Mouse (Mus musculus) heart, embryonic 15.5 days (tissue): Measurements from ENCODE around the gene Wasl. TPM values are rescaled to one million over a fixed set of nuclear protein-coding genes. Genes with fewer than 3 reads are reported as not detected.
A peak's percentile ranks its signal among the peaks of the same experiment; 100 is the strongest.

ENCODE experiments used
- ATAC-seq: fragments of 200-750 bp; cut with Nextera tagmentation; replicated peaks from 2 replicates; pipeline ENCODE4 v1.8.0; 2017; ENCODE audit warnings: low read depth, moderate TSS enrichment; ENCODE audit not compliant: insufficient number of reproducible peaks, insufficient read depth, low FRiP score
- H3K27ac ChIP-seq: fragments of 300-500 bp; sonication (generic); 2 replicates; pipeline ENCODE4 v1.5.1; 2015; ENCODE audit warnings: mild to moderate bottlenecking, inconsistent platforms
- H3K27me3 ChIP-seq: fragments of 300-500 bp; sonication (generic); 2 replicates; pipeline ENCODE4 v1.6.1; 2015; ENCODE audit warnings: inconsistent platforms
- H3K36me3 ChIP-seq: fragments of 300-500 bp; sonication (generic); 2 replicates; pipeline ENCODE4 v1.6.1; 2015; ENCODE audit warnings: mild to moderate bottlenecking, inconsistent platforms
- H3K4me1 ChIP-seq: fragments of 300-500 bp; sonication (generic); replicated peaks from 2 replicates; pipeline ENCODE4 v1.6.1; 2015; ENCODE audit warnings: inconsistent platforms
- H3K4me2 ChIP-seq: fragments of 300-500 bp; sonication (generic); 2 replicates; pipeline ENCODE4 v1.6.1; 2015; ENCODE audit warnings: inconsistent platforms, mild to moderate bottlenecking, moderate library complexity
- H3K4me3 ChIP-seq: fragments of 300-500 bp; sonication (generic); 2 replicates; pipeline ENCODE4 v1.5.1; 2015; ENCODE audit warnings: mild to moderate bottlenecking, inconsistent platforms
- H3K9ac ChIP-seq: fragments of 300-500 bp; sonication (generic); 2 replicates; pipeline ENCODE4 v1.6.1; 2015; ENCODE audit warnings: mild to moderate bottlenecking, inconsistent platforms
- H3K9me3 ChIP-seq: fragments of 300-500 bp; sonication (generic); replicated peaks from 2 replicates; pipeline ENCODE4 v1.6.1; 2016; ENCODE audit warnings: inconsistent platforms
- WGBS: fragments of 180-500 bp; shearing (Covaris S2); methylation state at CpG from one replicate; pipeline ENCODE4 v1.1.7; 2015; ENCODE audit warnings: mixed read lengths; 5-methylcytosine and 5-hydroxymethylcytosine counted together
- polyA plus RNA-seq: library from polyadenylated mRNA; unstranded; fragments of >200 nt; fragmentation: Nextera tagmentation; extraction: Ambion mirVana; gene quantifications from 2 replicates; pipeline ENCODE4 v1.2.1, GENCODE M21; 2015

The Wasl gene
- polyA plus RNA-seq, 1 experiment from 2014 or later: 53.3 TPM

- Histone ChIP-seq H3K9me3 (no peaks in the 10 kb centered on the region), H3K4me1 (no peaks in the 10 kb centered on the region), H3K27me3 (no peaks in the 10 kb centered on the region), H3K36me3 (no peaks in the 10 kb centered on the region), H3K4me3 (no peak overlapping the region), H3K9ac (no peak overlapping the region), H3K4me2 (no peak overlapping the region), H3K27ac (no peak overlapping the region)
- ATAC-seq: no peak
- WGBS: 93% methylated on average over 2 of the region's 2 CpGs
Observed at GRCm38 (mm10) chr6:24642161-24642560, 22.6 kb downstream of the Wasl start.

GRCm38 (mm10) chr6:24641286-24641685, 23.5 kb downstream of the Wasl start:
- no peak for ATAC-seq

GRCm38 (mm10) chr6:24635814-24636213, 29.0 kb downstream of the Wasl start:
- Histone ChIP-seq H3K9me3 (no peaks in the 10 kb centered on the region), H3K9ac (no peak overlapping the region), H3K4me1 (peaks cover 11% of the 10 kb centered on the region), H3K27me3 (no peaks in the 10 kb centered on the region), H3K4me2 (no peak overlapping the region), H3K27ac (no peak overlapping the region), H3K4me3 (no peak overlapping the region), H3K36me3 (peaks cover 10% of the 10 kb centered on the region)
- 82% methylated on average over 2 of the region's 2 CpGs for WGBS
- ATAC-seq: no peak

More at GRCm38 (mm10) chr6:24641286-24641685, 23.5 kb downstream of the Wasl start:
- no peak overlapping the region for H3K27ac ChIP-seq
- WGBS: 88% methylated on average over 4 of the region's 4 CpGs
- H3K9me3 ChIP-seq: no peaks in the 10 kb centered on the region
- H3K36me3 ChIP-seq: no peaks in the 10 kb centered on the region
- H3K27me3 ChIP-seq: no peaks in the 10 kb centered on the region
- H3K4me1 ChIP-seq: no peaks in the 10 kb centered on the region
- no peak overlapping the region for H3K9ac ChIP-seq
- no peak overlapping the region for H3K4me3 ChIP-seq
- no peak overlapping the region for H3K4me2 ChIP-seq

GRCm38 (mm10) chr6:24634065-24634464, 30.7 kb downstream of the Wasl start:
- ATAC-seq: no peak

DNA sequence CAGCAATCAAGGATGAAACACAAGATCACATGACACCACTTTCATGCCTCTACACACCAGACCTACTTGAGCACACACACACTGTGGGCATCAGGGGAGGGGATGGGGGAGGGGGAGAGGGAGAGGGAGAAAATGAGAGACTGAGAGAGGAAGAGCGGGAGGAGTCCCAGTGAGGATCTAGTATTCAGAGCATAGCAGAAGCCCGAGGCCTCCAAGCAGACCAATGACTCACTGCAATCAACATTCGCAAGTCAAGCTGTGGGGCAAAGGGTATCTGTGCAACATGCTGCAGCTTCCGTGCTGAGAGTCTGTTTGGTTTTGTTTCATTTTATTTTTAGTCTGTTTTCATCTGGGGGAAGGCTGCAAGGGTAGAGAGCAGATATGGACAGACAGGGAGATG, 32.7 kb downstream of the Wasl start:
- Histone ChIP-seq H3K9ac (no peak overlapping the region), H3K9me3 (no peaks in the 10 kb centered on the region), H3K36me3 (peaks cover 10% of the 10 kb centered on the region), H3K4me2 (no peak overlapping the region), H3K27me3 (no peaks in the 10 kb centered on the region), H3K4me1 (peaks cover 11% of the 10 kb centered on the region), H3K27ac (peak overlapping the region; percentile 23), H3K4me3 (no peak overlapping the region)
- WGBS: 27% methylated on average over 4 of the region's 4 CpGs
- ATAC-seq: peak; percentile 73

More at GRCm38 (mm10) chr6:24634065-24634464, 30.7 kb downstream of the Wasl start:
- 84% methylated on average over 3 of the region's 3 CpGs for WGBS
- peaks cover 10% of the 10 kb centered on the region for H3K36me3 ChIP-seq
- H3K27me3 ChIP-seq: no peaks in the 10 kb centered on the region
- no peak overlapping the region for H3K4me3 ChIP-seq
- H3K27ac ChIP-seq: no peak overlapping the region
- H3K4me2 ChIP-seq: no peak overlapping the region
- no peak overlapping the region for H3K9ac ChIP-seq
- H3K9me3 ChIP-seq: no peaks in the 10 kb centered on the region
- H3K4me1 ChIP-seq: peaks cover 11% of the 10 kb centered on the region

GRCm38 (mm10) chr6:24628499-24628898, 36.3 kb downstream of the Wasl start:
- Histone ChIP-seq H3K4me1 (peaks cover 11% of the 10 kb centered on the region), H3K27me3 (no peaks in the 10 kb centered on the region), H3K4me3 (no peak overlapping the region), H3K36me3 (peaks cover 18% of the 10 kb centered on the region), H3K27ac (no peak overlapping the region), H3K9me3 (no peaks in the 10 kb centered on the region), H3K4me2 (no peak overlapping the region), H3K9ac (no peak overlapping the region)
- 60% methylated on average over 1 of the region's 1 CpGs for WGBS
- ATAC-seq: no peak

GRCm38 (mm10) chr6:24627586-24628030, 37.2 kb downstream of the Wasl start:
- H3K4me2 ChIP-seq: no peak overlapping the region
- H3K9ac ChIP-seq: no peak overlapping the region
- H3K4me3 ChIP-seq: no peak overlapping the region
- peaks cover 7% of the 10 kb centered on the region for H3K4me1 ChIP-seq
- H3K36me3 ChIP-seq: peaks cover 11% of the 10 kb centered on the region
- 63% methylated on average over 5 of the region's 5 CpGs for WGBS
- H3K27me3 ChIP-seq: no peaks in the 10 kb centered on the region
- no peak overlapping the region for H3K27ac ChIP-seq
- no peak for ATAC-seq
- H3K9me3 ChIP-seq: no peaks in the 10 kb centered on the region

DNA sequence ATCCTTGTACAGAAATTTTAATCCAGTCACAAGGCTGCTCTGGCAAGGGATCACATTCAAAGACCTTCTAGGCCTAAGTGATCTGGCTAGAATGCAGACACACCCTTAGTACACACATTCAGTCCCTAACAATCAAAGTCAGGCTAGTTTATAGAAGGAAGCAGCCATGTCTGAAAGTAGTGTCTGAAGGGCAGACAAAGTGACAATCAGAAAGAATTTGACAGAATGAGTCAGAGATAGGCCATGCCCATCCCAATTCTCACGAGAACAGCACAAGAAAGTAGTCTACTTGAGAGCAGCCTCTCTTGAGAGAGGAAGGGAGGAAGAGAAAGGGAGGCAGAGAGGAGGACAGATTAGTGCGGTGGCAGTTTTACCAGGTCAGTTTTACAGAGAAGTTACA, 42.7 kb downstream of the Wasl start:
- Histone ChIP-seq H3K4me1 (no peaks in the 10 kb centered on the region), H3K27ac (no peak overlapping the region), H3K27me3 (no peaks in the 10 kb centered on the region), H3K9ac (no peak overlapping the region), H3K4me3 (no peak overlapping the region), H3K4me2 (no peak overlapping the region), H3K36me3 (peaks cover 32% of the 10 kb centered on the region), H3K9me3 (no peaks in the 10 kb centered on the region)
- 55% methylated on average over 2 of the region's 2 CpGs for WGBS
- no peak for ATAC-seq

DNA sequence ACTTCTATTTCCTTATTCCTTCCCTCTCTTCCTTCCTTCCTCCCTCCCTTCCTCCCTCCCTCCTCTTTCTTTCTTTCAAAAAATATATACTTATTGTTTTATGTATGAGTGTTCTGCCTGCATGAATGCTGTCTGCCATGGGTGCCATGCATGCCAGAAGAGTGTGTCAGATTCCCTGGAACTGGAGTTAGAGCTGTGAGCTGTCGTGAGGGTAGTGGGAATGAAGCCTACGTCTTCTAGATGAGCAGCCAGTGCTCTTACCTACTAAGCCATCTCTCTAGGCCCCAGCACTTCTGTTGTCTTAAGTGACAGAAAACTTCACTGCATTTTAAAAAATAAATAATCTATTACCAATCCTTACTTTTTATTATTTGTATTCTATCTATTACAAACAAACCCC, 43.9 kb downstream of the Wasl start:
- H3K9me3 ChIP-seq: no peaks in the 10 kb centered on the region
- no peak overlapping the region for H3K27ac ChIP-seq
- peaks cover 32% of the 10 kb centered on the region for H3K36me3 ChIP-seq
- no peak for ATAC-seq
- no peak overlapping the region for H3K4me2 ChIP-seq
- 63% methylated on average over 2 of the region's 2 CpGs for WGBS
- H3K4me1 ChIP-seq: no peaks in the 10 kb centered on the region
- no peak overlapping the region for H3K4me3 ChIP-seq
- no peaks in the 10 kb centered on the region for H3K27me3 ChIP-seq
- H3K9ac ChIP-seq: no peak overlapping the region

GRCm38 (mm10) chr6:24619285-24620045, 45.3 kb downstream of the Wasl start:
- peaks cover 35% of the 10 kb centered on the region for H3K36me3 ChIP-seq

GRCm38 (mm10) chr6:24616746-24617145, 48.1 kb downstream of the Wasl start:
- Histone ChIP-seq H3K27ac (no peak overlapping the region), H3K4me1 (peaks cover 9% of the 10 kb centered on the region), H3K9ac (no peak overlapping the region), H3K4me3 (no peak overlapping the region), H3K9me3 (no peaks in the 10 kb centered on the region), H3K27me3 (no peaks in the 10 kb centered on the region), H3K4me2 (no peak overlapping the region), H3K36me3 (peaks cover 37% of the 10 kb centered on the region)
- ATAC-seq: no peak
- 76% methylated on average over 4 of the region's 4 CpGs for WGBS

More at GRCm38 (mm10) chr6:24619285-24620045, 45.3 kb downstream of the Wasl start:
- H3K27me3 ChIP-seq: no peaks in the 10 kb centered on the region
- no peak overlapping the region for H3K27ac ChIP-seq
- H3K9ac ChIP-seq: no peak overlapping the region
- no peaks in the 10 kb centered on the region for H3K9me3 ChIP-seq
- no peak for ATAC-seq
- H3K4me1 ChIP-seq: peaks cover 2% of the 10 kb centered on the region; the same call in 1 of the 2 replicates
- no peak overlapping the region for H3K4me3 ChIP-seq
- H3K4me2 ChIP-seq: no peak overlapping the region
- 63% methylated on average over 6 of the region's 6 CpGs for WGBS

GRCm38 (mm10) chr6:24613918-24614317, 50.9 kb downstream of the Wasl start:
- Histone ChIP-seq H3K36me3 (peaks cover 31% of the 10 kb centered on the region), H3K9me3 (no peaks in the 10 kb centered on the region), H3K9ac (no peak overlapping the region), H3K27ac (no peak overlapping the region), H3K4me1 (peaks cover 14% of the 10 kb centered on the region), H3K4me3 (no peak overlapping the region), H3K4me2 (no peak overlapping the region), H3K27me3 (no peaks in the 10 kb centered on the region)
- ATAC-seq: no peak
- WGBS: 75% methylated on average over 4 of the region's 4 CpGs
